In genomic region chr10:125494489-125494888, GRCm38 (mm10) we compare ENCODE assay signal across 20 mouse cellular contexts.
DNase-seq lines count a peak whose midpoint lies in the region; ATAC-seq and TF ChIP-seq lines count a peak whose summit lies in the region.
"Had no signal": no experiment of that assay in that cellular context is flagged by ENCODE, and none has a peak within 500 bp of the region (broad histone marks: within the 10 kb centered on the region; RNA-seq: fewer than 3 reads in every experiment).

No protein-coding gene starts in this region.

- peaks cover 6% of the 10 kb centered on the region; the same call in 1 of the 2 replicates for H3K4me1 ChIP-seq in liver, adult 2 months (ENCODE audit: control insufficient read depth, insufficient read depth, low read length)
- H3K4me1 ChIP-seq in liver, embryonic 12.5 days: no peaks in the 10 kb centered on the region
- no peaks in the 10 kb centered on the region for H3K4me1 ChIP-seq in lung, postnatal 0 days (ENCODE audit: insufficient read depth, low read depth, low read length)
- H3K4me1 ChIP-seq: embryonic facial prominence, embryonic 13.5 days; embryonic facial prominence, embryonic 15.5 days; forebrain, embryonic 10.5 days; forebrain, embryonic 12.5 days had no signal

- H3K9me3 ChIP-seq in liver, embryonic 12.5 days (replicated peaks): no peaks in the 10 kb centered on the region
- H3K9me3 ChIP-seq in lung, postnatal 0 days (ENCODE audit: low read length): no peaks in the 10 kb centered on the region
- H3K9me3 ChIP-seq: embryonic facial prominence, embryonic 13.5 days; embryonic facial prominence, embryonic 15.5 days; forebrain, embryonic 10.5 days; forebrain, embryonic 12.5 days had no signal

- H3K27ac ChIP-seq in liver, adult 2 months (replicated peaks; ENCODE audit: insufficient read depth, low read depth, low read length): 0 out of 2 replicates have a peak overlapping the region, but pooled peaks have one; percentile 7
- no peak overlapping the region for H3K27ac ChIP-seq in liver, embryonic 12.5 days
- no peak overlapping the region for H3K27ac ChIP-seq in lung, postnatal 0 days (ENCODE audit: low read length)
- H3K27ac ChIP-seq: embryonic facial prominence, embryonic 13.5 days; embryonic facial prominence, embryonic 15.5 days; forebrain, embryonic 10.5 days; forebrain, embryonic 12.5 days had no signal

- no peaks in the 10 kb centered on the region for H3K79me2 ChIP-seq in liver, adult 2 months (ENCODE audit: control insufficient read depth, insufficient read depth, low read length)

- no peak overlapping the region for H3K4me3 ChIP-seq in liver, adult 2 months (ENCODE audit: insufficient read depth, low read depth, low read length)
- H3K4me3 ChIP-seq in liver, embryonic 12.5 days: no peak overlapping the region
- no peak overlapping the region for H3K4me3 ChIP-seq in lung, postnatal 0 days (ENCODE audit: low read depth, low read length)
- H3K4me3 ChIP-seq: embryonic facial prominence, embryonic 13.5 days; embryonic facial prominence, embryonic 15.5 days; erythroblast, embryonic 14.5 days; forebrain, embryonic 10.5 days; forebrain, embryonic 12.5 days had no signal

- no peaks in the 10 kb centered on the region for H3K27me3 ChIP-seq in liver, adult 2 months (ENCODE audit: control insufficient read depth, insufficient read depth, low read length)
- no peaks in the 10 kb centered on the region for H3K27me3 ChIP-seq in liver, embryonic 12.5 days (replicated peaks)
- no peaks in the 10 kb centered on the region for H3K27me3 ChIP-seq in lung, postnatal 0 days (replicated peaks; ENCODE audit: insufficient read depth, low read length)
- H3K27me3 ChIP-seq: embryonic facial prominence, embryonic 13.5 days; embryonic facial prominence, embryonic 15.5 days; forebrain, embryonic 12.5 days had no signal

- H3K4me2 ChIP-seq in liver, embryonic 12.5 days: no peak overlapping the region
- H3K4me2 ChIP-seq in lung, postnatal 0 days (replicated peaks; ENCODE audit: low read depth, low read length): no peak overlapping the region
- H3K4me2 ChIP-seq: embryonic facial prominence, embryonic 13.5 days; embryonic facial prominence, embryonic 15.5 days; forebrain, embryonic 12.5 days had no signal

- no peak for TF ChIP-seq EP300 in lung, postnatal 0 days (IDR thresholded peaks at IDR 0.05)

- no peak for ATAC-seq in liver, embryonic 12.5 days
- ATAC-seq in lung, postnatal 0 days: peak; percentile 21; the same call in 1 of the 2 replicates
- ATAC-seq: forebrain, embryonic 14.5 days; forebrain, embryonic 16.5 days had no signal

- 14% methylated on average over 4 of the region's 4 CpGs for WGBS in liver, adult 2 months
- 58% methylated on average over 4 of the region's 4 CpGs for WGBS in liver, embryonic 12.5 days (ENCODE audit: insufficient replicate concordance)
- WGBS in lung, postnatal 0 days: 43% methylated on average over 4 of the region's 4 CpGs

- H3K9ac ChIP-seq in liver, adult 2 months (ENCODE audit: low read depth, low read length): peak overlapping the region; percentile 9; the same call in 1 of the 2 replicates
- no peak overlapping the region for H3K9ac ChIP-seq in liver, embryonic 12.5 days
- H3K9ac ChIP-seq in lung, postnatal 0 days (replicated peaks; ENCODE audit: low read depth): no peak overlapping the region
- H3K9ac ChIP-seq: embryonic facial prominence, embryonic 13.5 days; embryonic facial prominence, embryonic 15.5 days; forebrain, embryonic 12.5 days had no signal

- peak; percentile 88 for DNase-seq in liver, adult 2 months (ENCODE audit: extremely low read depth, low read depth, low spot score)
- peak; percentile 23 for DNase-seq in lung, postnatal 0 days (ENCODE audit: low spot score)
- no peak for DNase-seq in lung, postnatal 14 days
- DNase-seq: adrenal gland, adult 8-10 months; adrenal gland, postnatal 25 days; cerebellum, adult 11 months; cerebellum, adult 18-20 months; cerebellum, adult 8-10 months; cerebellum, adult 9-11 months; cerebellum, postnatal 14 days; cerebellum, postnatal 36 days; embryo, embryonic 11 days had no signal

- TF ChIP-seq CTCF in liver, adult 2 months (IDR thresholded peaks at IDR 0.05; ENCODE audit: low read depth, low read length): no peak
- TF ChIP-seq CTCF in lung, postnatal 0 days (IDR thresholded peaks at IDR 0.05): no peak

- no peak for TF ChIP-seq POLR2A in liver, adult 2 months (IDR thresholded peaks at IDR 0.05; ENCODE audit: extremely low read depth, insufficient read depth, low read length)

- H3K36me3 ChIP-seq in liver, adult 2 months (ENCODE audit: control insufficient read depth, insufficient read depth, low read length): no peaks in the 10 kb centered on the region
- H3K36me3 ChIP-seq in liver, embryonic 12.5 days: no peaks in the 10 kb centered on the region
- no peaks in the 10 kb centered on the region for H3K36me3 ChIP-seq in lung, postnatal 0 days (ENCODE audit: insufficient read depth, low read length)
- H3K36me3 ChIP-seq: embryonic facial prominence, embryonic 13.5 days; embryonic facial prominence, embryonic 15.5 days; forebrain, embryonic 10.5 days; forebrain, embryonic 12.5 days had no signal
